Mouse (Mus musculus) heart, postnatal 0 days (tissue): ENCODE results near the gene Gm21915.

Source experiments
- CTCF ChIP-seq: IDR thresholded peaks from 2 replicates; pipeline ENCODE4 v1.5.1; 2016; ENCODE audit warnings: antibody characterized with exemption, control low read depth, low read depth
- EP300 ChIP-seq: IDR thresholded peaks from 2 replicates; pipeline ENCODE4 v1.6.1; 2016; ENCODE audit warnings: antibody characterized with exemption, low read depth

- TF ChIP-seq CTCF (no peak), EP300 (no peak)
Measured at GRCm38 (mm10) chr9:40700253-40700652, 29.8 kb downstream of the Gm21915 start.
